Mouse (Mus musculus) cerebellum, postnatal 10 days (tissue): ENCODE data around the gene Samd5.

Source experiments
- DNase-seq, 2 experiments: peaks; one replicate each; pipeline ENCODE4 v3.0.0; 2021; ENCODE audit warnings: mixed read lengths in 2 of 2

Samd5 gene

DNA sequence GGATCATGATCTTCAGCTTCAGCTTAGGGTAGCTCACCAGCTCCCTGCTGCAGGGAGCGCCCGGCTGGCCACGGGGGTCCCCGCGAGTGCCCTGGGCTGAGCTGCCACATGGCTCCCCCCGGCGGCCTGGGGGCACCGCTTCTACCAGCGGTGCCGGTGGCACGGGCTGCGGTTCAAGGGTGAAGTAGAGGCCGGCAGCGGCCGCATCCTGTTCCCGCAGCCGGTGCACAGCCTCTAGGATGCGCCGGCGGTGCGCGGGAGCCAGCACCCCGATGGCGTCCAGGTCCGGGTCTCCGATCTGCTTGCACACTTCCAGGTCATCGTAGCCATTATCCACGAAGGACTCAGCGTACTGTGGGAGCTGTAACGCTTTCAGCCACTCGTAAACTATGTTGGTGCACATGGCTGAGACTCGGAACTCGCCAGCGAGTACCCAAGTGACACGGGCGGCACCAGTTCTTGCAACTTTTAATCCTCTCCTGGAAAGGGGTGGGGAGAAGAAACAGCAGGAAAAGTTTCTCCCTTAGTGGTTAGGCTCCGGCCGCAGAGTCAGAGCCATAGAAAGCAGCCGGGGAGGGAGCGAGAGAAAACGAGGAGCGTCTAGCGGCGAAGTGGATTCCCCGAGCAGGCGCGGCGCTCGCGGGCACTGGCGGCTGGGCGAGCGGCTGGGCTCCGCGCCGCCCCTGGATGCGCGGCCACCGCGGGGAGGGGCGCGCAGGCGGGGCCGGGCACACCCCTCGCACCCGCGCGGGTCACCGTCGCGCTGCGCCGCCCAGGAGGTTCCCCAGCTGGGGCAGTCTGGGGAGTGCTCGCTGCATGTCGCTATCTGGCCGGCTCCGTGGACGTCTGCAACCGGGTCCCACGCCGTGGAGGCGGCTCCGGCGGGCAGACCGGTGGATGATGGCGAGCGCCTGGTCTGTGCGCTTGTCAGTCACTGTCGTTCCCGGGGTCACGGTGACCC, at the start of gene Samd5:
Gene Samd5 (minus strand): TSS at position 648 of the 961 bp plus-strand sequence.
- DNase-seq = peak; percentile 67 to 68

DNA sequence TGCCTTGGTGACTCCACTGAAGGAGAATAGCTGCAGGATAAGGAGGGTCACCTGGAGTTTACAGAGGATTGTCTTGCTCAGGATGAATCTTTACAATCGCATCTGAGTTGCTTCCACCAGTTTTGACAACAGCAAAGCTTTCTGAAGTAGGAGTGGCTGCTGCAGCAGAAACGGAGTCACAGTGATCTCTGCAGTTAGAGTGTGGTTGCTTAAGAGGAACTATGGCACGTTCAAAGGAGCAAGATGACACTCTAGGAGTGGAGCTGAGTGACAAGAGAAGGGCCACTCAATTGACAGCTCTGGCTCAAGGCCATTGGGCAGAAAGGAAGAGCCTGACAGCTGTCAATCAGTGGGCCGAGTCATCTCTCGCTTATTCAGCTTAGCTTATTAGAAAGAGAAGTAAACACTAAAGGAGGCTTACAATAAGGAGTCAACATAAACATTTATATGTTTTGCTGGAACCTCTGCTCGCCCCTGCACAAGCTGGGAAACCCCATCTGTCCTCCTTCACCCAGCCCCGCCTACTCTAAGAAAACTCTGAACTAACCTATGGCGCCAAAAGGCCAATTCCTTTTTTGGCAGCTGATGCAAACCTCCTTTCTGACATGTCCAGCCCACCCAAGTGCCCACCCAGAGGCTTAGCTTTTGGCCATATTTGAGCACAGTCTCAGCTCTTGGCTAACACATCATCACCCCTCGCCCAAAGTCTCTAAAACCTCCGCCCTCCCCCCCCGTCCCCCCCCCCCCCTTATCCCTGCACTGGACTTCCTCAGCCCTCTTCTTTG, 47.7 kb upstream of the Samd5 start:
- DNase-seq = no peak

GRCm38 (mm10) chr10:9720027-9720426, 45.0 kb upstream of the Samd5 start:
- DNase-seq = no peak

GRCm38 (mm10) chr10:9718086-9718485, 43.1 kb upstream of the Samd5 start:
- no peak for DNase-seq

DNA sequence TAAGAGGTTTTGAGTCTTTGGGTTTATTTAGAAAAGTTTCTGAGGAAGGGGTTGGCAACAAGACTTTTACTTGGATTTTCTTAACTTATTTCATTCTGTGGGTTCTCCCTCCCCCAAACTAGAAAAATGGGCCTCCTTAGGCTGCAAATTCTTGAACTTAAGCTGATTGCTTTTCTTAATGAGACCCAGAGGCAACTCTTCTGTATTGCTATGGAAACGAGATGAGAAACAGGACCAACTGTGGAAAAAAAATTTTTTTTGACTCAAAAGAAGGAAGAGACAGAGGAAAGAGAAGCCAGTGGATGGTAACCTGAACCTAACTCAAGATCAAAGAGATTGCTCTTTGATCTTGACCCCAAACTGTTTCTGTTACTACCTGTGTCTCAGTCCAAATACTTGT, 29.9 kb upstream of the Samd5 start:
- DNase-seq = no peak

- DNase-seq = no peak
Measured at GRCm38 (mm10) chr10:9699071-9699761, 24.2 kb upstream of the Samd5 start.

DNA sequence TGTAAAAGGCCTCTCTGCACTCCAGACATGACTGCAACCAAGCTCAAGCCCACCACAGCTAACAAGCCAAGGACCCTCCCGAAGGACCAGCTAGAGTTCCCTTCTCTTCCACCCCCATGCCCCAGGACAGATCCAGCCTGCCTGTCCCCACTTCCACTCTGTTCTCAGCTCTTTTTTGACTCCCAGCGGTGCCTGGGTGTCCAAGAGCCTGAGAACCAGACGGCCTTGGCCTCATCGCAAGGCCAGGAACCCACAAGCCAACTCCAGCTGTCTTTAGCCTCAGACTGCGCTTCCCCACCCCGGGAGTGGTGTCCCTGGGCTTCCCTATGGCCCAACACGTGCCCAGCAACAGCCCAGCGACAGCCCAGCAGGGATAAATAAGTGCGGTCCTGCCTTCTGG, 23.1 kb upstream of the Samd5 start:
- DNase-seq = no peak

GRCm38 (mm10) chr10:9696543-9697141, 21.6 kb upstream of the Samd5 start:
- no peak for DNase-seq

GRCm38 (mm10) chr10:9693990-9694699, 19.1 kb upstream of the Samd5 start:
- DNase-seq = no peak

DNA sequence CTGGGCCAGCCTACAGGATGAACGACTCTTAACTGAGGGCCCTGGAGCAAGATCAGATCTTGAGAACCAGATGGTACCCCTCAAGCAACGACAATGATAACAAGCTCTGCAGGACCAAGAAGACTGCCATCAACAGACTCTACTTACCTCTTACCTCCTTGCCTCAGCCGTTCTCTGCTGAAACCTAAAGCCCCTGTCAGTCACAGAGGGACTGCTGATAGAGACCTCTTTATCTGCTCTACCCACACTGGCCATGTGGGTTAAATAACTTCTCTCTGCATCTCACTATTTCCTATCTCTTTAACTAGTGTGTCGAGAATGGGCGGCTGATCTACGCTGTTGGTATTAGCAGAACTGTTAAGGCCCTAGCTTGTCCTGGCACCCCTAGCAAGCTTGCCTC, 5.9 kb upstream of the Samd5 start:
- DNase-seq = no peak

- no peak for DNase-seq
Measured at GRCm38 (mm10) chr10:9679911-9680310, 4.9 kb upstream of the Samd5 start.

DNA sequence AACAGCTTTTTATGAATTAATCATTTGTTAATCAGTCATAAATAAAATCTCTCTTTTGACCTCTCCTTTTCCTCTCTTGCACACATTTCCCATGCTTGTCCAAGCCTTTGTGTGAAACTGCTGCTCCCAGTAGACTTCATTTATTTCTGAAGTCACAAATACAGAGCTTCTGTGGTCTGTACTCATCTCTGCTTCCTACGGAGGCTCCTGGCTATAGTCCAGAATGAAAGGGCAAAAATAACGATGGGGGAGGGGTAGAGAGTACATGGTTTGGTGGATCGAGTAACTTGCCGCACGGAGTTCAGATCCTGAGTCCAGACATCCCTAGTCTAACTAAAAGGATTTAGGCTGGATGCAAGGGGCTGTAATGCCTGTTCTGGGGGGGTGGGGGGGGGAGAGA, 3.1 kb upstream of the Samd5 start:
- peak; percentile 18 for DNase-seq

GRCm38 (mm10) chr10:9676886-9677285, 1.9 kb upstream of the Samd5 start:
- DNase-seq = peak; percentile 88 to 91

- peak in 1 of 2 experiments; percentile 12 for DNase-seq
Measured at GRCm38 (mm10) chr10:9676418-9676786, 1.4 kb upstream of the Samd5 start.

- peak; percentile 36 to 43 for DNase-seq
Measured at GRCm38 (mm10) chr10:9675550-9676417, 776 bp upstream of the Samd5 start.

DNA sequence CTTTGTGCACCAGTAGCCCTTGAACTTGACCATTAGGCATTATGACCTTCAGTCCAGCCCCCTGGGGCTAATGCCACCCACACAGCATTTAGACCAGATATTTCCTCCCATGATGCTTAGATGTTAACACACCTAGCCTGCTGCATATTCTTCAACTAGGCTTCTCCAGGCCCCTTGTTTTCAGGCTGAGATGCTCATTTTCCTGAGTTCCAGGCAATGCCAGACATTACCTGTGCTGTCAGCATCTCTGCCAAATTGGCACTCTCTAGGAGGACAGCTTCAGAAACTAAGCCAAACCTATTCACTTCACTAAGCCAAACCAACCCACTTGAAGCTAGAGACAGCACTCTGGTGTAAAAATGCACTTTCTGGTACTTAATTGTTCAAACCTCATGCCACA, 1.7 kb downstream of the Samd5 start:
- DNase-seq = peak; percentile 32 to 43

- DNase-seq = no peak
Measured at GRCm38 (mm10) chr10:9672751-9673150, 2.3 kb downstream of the Samd5 start.

GRCm38 (mm10) chr10:9670351-9670750, 4.7 kb downstream of the Samd5 start:
- peak; percentile 65 to 70 for DNase-seq

- DNase-seq = no peak
Measured at GRCm38 (mm10) chr10:9668791-9669190, 6.2 kb downstream of the Samd5 start.

DNA sequence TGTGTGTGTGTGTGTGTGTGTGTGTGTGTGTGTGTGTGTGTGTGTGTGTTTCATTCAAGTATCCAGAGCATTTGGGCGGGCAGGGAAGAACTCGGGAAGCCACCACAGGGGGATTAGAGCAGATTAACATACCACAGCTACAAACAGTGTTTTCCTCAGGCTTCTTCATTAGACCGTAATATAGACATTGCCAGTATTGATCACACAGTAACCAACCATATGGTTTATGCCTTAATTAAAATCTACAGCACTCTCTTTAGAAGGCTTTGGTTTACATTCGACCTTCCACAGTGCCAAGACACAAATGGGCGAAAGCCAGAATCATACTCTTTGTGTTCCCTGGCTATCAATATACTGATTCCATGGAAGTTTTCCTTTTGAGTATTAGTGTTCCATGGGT, 22.1 kb downstream of the Samd5 start:
- DNase-seq = no peak
